Mouse (Mus musculus) E14TG2a.4 (cell line): ENCODE measurements around the gene Plagl2.

ENCODE experiments used
- H3K27me3 ChIP-seq: 2 replicates; pipeline ENCODE4 v1.6.1; 2014; ENCODE audit warnings: low read length, control low read depth; ENCODE audit not compliant: insufficient read depth
- H3K36me3 ChIP-seq: 2 replicates; pipeline ENCODE4 v1.6.1; 2014; ENCODE audit warnings: low read length, control low read depth; ENCODE audit not compliant: insufficient read depth
- H3K4me1 ChIP-seq: replicated peaks from 2 replicates; pipeline ENCODE4 v1.6.1; 2014; ENCODE audit warnings: low read depth, low read length, control low read depth
- H3K4me3 ChIP-seq: replicated peaks from 2 replicates; pipeline ENCODE4 v1.5.1; 2014; ENCODE audit warnings: mild to moderate bottlenecking, low read length
- H3K9me3 ChIP-seq: 2 replicates; pipeline ENCODE4 v1.6.1; 2014; ENCODE audit warnings: low read length, control low read depth
- CTCF ChIP-seq: conservative IDR thresholded peaks from 2 replicates; pipeline ENCODE4 v1.5.1; 2014; ENCODE audit warnings: low read length
- NANOG ChIP-seq: IDR thresholded peaks from 2 replicates; pipeline ENCODE4 v1.6.1; 2014; ENCODE audit warnings: borderline replicate concordance, low read length, mixed read lengths
- POU5F1 ChIP-seq: IDR thresholded peaks from 2 replicates; pipeline ENCODE4 v1.6.1; 2014; ENCODE audit warnings: low read length, borderline replicate concordance

The Plagl2 gene

DNA sequence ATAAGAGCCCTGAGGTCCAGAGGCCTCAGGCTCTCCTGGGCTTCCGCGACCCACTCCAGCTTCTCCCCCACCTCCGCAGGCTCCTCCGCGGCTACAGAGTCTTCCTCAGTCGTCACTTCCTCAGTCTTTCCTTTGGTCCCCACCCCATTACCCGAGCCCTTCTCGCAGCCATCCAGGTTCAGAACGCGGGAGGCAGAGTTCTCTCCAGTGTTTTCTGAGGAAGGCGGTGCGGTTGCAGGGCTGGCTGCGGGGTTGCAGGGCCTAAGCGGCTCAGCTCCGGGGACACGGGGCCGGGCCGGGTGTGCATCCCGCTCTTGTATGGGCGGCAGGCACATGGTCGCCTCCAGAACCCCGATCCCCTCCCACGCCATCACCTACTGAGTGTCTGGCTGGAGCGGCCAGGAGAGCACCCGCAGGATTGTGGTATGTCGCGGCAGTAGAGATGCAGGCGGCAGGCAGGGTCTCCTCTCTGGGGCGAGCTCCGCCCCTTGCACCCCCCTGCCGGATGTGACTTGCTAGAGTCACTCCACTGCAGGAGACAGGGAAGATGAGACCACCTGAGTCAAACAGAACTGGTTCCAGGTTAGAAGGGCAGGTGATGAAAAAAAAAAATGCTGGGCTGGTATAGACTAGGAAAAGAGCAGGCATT is 16.2 kb downstream of the Plagl2 start, which contains the start of gene Tspyl3:
Tspyl3 (minus strand) TSS at position 496 of the 649 bp plus-strand sequence.
- no peaks in the 10 kb centered on the region for H3K27me3 ChIP-seq
- peak within 1 kb of the TSS; percentile 84 for H3K4me3 ChIP-seq
- TF ChIP-seq NANOG: no peak
- TF ChIP-seq CTCF: no peak
- TF ChIP-seq POU5F1: no peak
- peaks cover 23% of the 10 kb centered on the region for H3K36me3 ChIP-seq
- peaks cover 16% of the 10 kb centered on the region for H3K4me1 ChIP-seq
- H3K9me3 ChIP-seq: no peaks in the 10 kb centered on the region

DNA sequence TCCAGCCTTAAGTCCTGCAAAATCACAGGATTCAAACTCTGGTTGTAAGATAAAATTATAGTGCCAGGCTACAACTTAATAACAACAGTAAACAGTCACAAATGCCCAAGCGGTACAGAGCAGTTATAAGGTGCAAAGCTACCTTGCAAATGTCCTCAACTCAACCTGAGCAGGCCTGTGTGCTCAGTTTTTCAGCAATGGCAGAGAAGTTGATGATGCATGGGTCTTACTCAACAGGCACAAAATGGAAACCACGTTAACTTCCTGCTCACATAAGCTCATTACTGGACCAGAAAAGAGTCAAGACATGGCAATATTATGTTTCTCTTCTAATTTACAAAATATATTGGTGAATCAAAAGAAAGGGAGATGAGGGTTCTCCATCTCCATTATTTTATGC is 18.7 kb downstream of the Plagl2 start:
- peaks cover 18% of the 10 kb centered on the region for H3K4me1 ChIP-seq
- TF ChIP-seq POU5F1: no peak
- no peak for TF ChIP-seq CTCF
- TF ChIP-seq NANOG: no peak
- H3K36me3 ChIP-seq: no peaks in the 10 kb centered on the region
- H3K9me3 ChIP-seq: no peaks in the 10 kb centered on the region
- H3K4me3 ChIP-seq: no peak overlapping the region
- H3K27me3 ChIP-seq: no peaks in the 10 kb centered on the region

DNA sequence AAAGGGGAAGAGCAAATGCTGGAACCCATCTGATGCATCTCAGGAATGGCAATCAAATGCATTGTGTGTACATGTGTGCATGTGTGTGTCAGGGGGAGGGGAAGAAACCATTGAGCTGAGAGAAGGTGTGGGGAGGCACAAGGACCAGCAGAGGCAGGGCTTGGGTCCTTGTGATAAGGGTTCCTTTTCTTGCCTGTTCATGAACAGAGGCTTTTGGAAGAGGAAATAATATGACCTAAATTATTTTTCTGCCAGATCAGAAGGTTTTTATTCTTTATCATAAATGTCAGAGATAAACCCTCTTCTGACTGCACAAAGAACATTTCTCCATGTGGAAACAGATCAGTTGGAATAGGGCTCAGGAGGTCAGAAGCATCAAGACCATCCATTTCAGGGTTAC is 19.1 kb downstream of the Plagl2 start:
- Histone ChIP-seq H3K36me3 (no peaks in the 10 kb centered on the region), H3K4me3 (no peak overlapping the region), H3K9me3 (no peaks in the 10 kb centered on the region), H3K4me1 (peaks cover 18% of the 10 kb centered on the region), H3K27me3 (no peaks in the 10 kb centered on the region)
- TF ChIP-seq POU5F1: no peak
- no peak for TF ChIP-seq NANOG
- TF ChIP-seq CTCF: no peak

DNA sequence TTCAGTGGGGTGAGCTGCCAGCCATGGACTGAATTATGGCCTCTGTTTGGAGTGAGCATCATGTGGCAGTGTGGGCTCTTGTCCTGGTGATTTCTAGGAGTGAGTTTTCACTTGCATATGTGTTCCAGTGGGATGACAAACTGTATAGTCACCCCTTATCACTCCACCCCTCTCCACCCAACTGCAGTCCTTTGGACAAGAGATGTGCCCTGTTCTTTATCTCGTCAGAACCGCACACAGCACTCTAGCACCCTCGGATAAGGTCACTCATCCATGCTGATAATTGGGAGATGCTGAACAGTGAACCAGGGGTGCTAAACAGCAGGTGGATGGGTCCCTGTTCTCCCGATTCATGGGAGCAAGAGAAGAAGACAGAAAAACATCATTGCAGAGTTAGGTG is 19.6 kb downstream of the Plagl2 start:
- Histone ChIP-seq H3K4me1 (peaks cover 18% of the 10 kb centered on the region), H3K36me3 (no peaks in the 10 kb centered on the region), H3K9me3 (no peaks in the 10 kb centered on the region), H3K27me3 (no peaks in the 10 kb centered on the region), H3K4me3 (no peak overlapping the region)
- TF ChIP-seq POU5F1: no peak
- TF ChIP-seq NANOG: no peak
- no peak for TF ChIP-seq CTCF

DNA sequence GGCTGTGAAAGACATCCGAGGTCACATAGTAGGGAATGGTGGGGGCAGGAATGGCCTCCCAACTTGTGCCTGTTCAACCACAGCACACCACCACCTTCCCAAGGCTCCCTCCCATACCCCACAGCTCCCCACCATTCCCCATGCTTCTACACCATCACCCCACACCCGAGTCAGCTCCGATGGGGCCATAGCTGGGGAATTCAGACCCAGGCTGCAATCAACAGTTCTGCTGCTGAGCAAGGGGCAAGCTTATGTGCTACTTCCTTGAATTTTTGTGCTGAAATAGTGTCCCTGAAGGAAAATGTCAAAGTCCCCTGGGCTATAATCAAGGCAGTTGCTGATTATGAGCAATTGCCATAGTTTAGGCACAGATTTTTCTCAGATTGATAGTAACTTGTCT is 22.7 kb downstream of the Plagl2 start:
- TF ChIP-seq CTCF (no peak), POU5F1 (no peak), NANOG (no peak)
- H3K4me1 ChIP-seq: 0 out of 2 replicates have a peak, but pooled peaks cover 7% of the 10 kb centered on the region
- H3K36me3 ChIP-seq: no peaks in the 10 kb centered on the region
- H3K27me3 ChIP-seq: no peaks in the 10 kb centered on the region
- no peaks in the 10 kb centered on the region for H3K9me3 ChIP-seq
- no peak overlapping the region for H3K4me3 ChIP-seq

DNA sequence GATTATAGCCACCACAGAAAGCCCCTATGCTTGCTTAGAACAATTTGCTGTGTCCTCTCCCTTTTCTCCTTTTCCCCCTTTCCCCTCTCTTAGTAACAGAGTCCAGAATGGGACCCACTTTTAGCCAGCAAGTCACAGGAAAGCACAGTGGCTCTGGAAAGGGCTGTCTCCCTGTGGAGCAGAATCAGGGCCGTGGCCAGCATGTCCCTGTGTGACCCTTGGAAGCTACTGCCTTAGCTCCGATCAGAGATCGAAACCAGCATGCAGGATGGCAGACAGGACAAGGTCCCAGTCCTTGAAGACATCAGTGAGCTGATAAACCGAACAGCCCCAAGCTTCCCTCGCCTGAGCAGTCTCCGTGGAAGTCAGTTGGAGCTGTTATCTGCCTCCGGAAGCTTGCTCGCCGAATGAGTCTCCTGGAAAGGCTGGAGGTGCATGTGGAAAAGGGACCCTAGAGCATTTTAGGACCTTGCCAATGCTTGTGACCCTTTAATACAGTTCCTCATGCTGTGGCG is 23.3 kb downstream of the Plagl2 start:
- Histone ChIP-seq H3K9me3 (no peaks in the 10 kb centered on the region), H3K27me3 (no peaks in the 10 kb centered on the region), H3K4me1 (0 out of 2 replicates have a peak, but pooled peaks cover 7% of the 10 kb centered on the region), H3K36me3 (no peaks in the 10 kb centered on the region), H3K4me3 (no peak overlapping the region)
- TF ChIP-seq CTCF: no peak
- no peak for TF ChIP-seq NANOG
- TF ChIP-seq POU5F1: no peak

DNA sequence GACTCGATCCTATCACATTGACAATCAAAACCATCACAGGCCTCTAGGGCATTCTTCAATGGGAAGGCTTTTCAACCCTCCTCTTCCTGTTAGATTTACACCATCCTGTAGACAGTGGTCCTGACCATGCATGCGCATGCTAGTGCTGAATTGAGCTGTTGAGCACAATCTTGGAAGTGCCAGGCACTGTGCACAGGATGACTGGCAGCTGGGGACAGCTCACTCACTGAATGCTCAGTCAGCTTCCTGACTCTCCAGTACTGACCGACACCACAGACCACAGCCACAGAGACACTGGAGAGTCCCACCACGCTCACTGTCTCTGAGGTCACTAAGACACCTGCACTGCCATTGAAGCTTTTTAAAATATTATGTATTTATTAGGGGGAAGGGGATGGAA is 25.8 kb downstream of the Plagl2 start:
- Histone ChIP-seq H3K4me1 (0 out of 2 replicates have a peak, but pooled peaks cover 10% of the 10 kb centered on the region), H3K36me3 (peaks cover 4% of the 10 kb centered on the region), H3K4me3 (no peak overlapping the region), H3K9me3 (no peaks in the 10 kb centered on the region), H3K27me3 (no peaks in the 10 kb centered on the region)
- TF ChIP-seq CTCF (no peak), POU5F1 (no peak), NANOG (no peak)

DNA sequence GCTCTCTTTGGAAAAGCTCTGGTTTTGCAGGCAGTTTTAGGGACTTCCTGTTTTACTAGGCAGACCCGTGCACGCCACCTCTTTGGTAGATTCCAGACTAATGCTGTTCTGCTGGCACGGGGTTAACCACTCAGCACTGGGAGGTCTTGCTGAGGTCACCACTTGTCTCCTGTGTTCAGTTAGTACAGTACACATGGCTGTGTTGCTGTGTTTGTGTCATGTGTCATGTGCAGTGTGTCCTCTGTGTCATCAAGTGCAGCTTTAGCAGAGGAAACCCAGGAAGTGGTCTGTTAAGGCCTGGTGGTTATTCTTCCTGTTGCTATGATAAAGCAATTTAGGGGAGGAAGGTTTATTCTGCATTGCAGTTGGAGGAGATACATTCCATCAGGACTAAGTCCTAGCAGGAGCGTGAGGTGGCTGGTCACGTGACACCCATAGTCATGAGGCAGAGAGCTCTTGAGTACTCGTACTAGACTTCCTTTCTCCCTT is 26.4 kb downstream of the Plagl2 start:
- no peak for TF ChIP-seq POU5F1
- no peak for TF ChIP-seq CTCF
- TF ChIP-seq NANOG: no peak
- Histone ChIP-seq H3K36me3 (peaks cover 9% of the 10 kb centered on the region), H3K4me1 (peaks cover 10% of the 10 kb centered on the region), H3K4me3 (no peak overlapping the region), H3K27me3 (no peaks in the 10 kb centered on the region), H3K9me3 (no peaks in the 10 kb centered on the region)
